Mouse (Mus musculus) small intestine, adult 2 months (tissue): ENCODE results near the gene Tm4sf4. TPM values are rescaled to one million over a fixed set of nuclear protein-coding genes. Genes with fewer than 3 reads are reported as not detected.

ENCODE experiments used
- H3K27ac ChIP-seq: fragments of 200-500 bp; 2 replicates; pipeline ENCODE4 v1.5.1; 2012; ENCODE audit warnings: low read depth, low read length, control low read depth, inconsistent platforms; ENCODE audit not compliant: insufficient read depth
- H3K27me3 ChIP-seq: fragments of 200-500 bp; 2 replicates; pipeline ENCODE4 v1.6.1; 2012; ENCODE audit warnings: mild to moderate bottlenecking, moderate library complexity, low read length, inconsistent platforms; ENCODE audit not compliant: control insufficient read depth, insufficient read depth
- H3K36me3 ChIP-seq: fragments of 200-500 bp; 2 replicates; pipeline ENCODE4 v1.6.1; 2012; ENCODE audit warnings: mild to moderate bottlenecking, low read length, control low read depth, inconsistent platforms; ENCODE audit not compliant: control insufficient read depth, insufficient read depth
- H3K4me1 ChIP-seq: fragments of 200-500 bp; 2 replicates; pipeline ENCODE4 v1.6.1; 2012; ENCODE audit warnings: low read length, inconsistent platforms, mixed read lengths; ENCODE audit not compliant: control insufficient read depth, insufficient read depth, insufficient read length
- H3K4me3 ChIP-seq: fragments of 200-500 bp; 2 replicates; pipeline ENCODE4 v1.5.1; 2012; ENCODE audit warnings: low read depth, mild to moderate bottlenecking, control low read depth, inconsistent platforms, low read length, moderate library complexity
- CTCF ChIP-seq: fragments of 200-500 bp; IDR thresholded peaks from 2 replicates; pipeline ENCODE4 v1.5.1; 2012; ENCODE audit warnings: low read depth, mild to moderate bottlenecking, control low read depth, inconsistent platforms, low read length, moderate library complexity, mixed read lengths; ENCODE audit not compliant: insufficient replicate concordance, insufficient read length; ENCODE audit errors: extremely low read depth
- POLR2A ChIP-seq: fragments of 200-500 bp; IDR thresholded peaks from 2 replicates; pipeline ENCODE4 v1.6.1; 2012; ENCODE audit warnings: low read depth, mild to moderate bottlenecking, control low read depth, inconsistent platforms, low read length, moderate library complexity
- WGBS: fragments of 180-500 bp; shearing (Covaris S2); methylation state at CpG from one replicate; pipeline ENCODE4 v1.1.7; 2018; 5-methylcytosine and 5-hydroxymethylcytosine counted together
- polyA plus RNA-seq: library from polyadenylated mRNA; depleted of rRNA; stranded (reverse); fragments of >200 nt; gene quantifications from 2 replicates; pipeline ENCODE4 v1.2.3, GENCODE M21; 2012

Gene Tm4sf4
- polyA plus RNA-seq, 1 experiment = 210 TPM

DNA sequence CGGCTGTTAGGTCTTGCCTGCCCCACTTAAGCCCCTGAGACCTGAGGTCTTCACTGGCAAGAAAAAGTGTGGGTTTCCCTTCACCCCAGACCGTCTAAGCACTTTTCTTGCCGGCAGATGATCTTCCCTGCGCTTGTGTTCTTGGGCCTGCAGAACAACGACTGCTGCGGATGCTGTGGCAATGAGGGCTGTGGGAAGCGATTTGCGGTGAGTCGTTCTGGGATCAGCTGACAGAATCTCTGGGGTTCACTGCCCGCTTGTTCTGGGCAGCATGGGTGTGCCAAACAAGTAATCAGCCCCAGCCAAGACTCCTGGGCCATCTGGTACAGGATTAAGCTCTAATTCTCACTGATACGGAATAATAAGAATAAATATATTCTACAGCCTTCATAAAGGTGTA, 1.2 kb downstream of the Tm4sf4 start:
- Histone ChIP-seq H3K27ac (no peak overlapping the region), H3K27me3 (no peaks in the 10 kb centered on the region), H3K36me3 (no peaks in the 10 kb centered on the region), H3K4me1 (peaks cover 6% of the 10 kb centered on the region; the same call in 1 of the 2 replicates), H3K4me3 (peak overlapping the region; percentile 37)
- WGBS = 86% methylated on average over 11 of the region's 11 CpGs
- no peak for TF ChIP-seq CTCF
- no peak for TF ChIP-seq POLR2A

DNA sequence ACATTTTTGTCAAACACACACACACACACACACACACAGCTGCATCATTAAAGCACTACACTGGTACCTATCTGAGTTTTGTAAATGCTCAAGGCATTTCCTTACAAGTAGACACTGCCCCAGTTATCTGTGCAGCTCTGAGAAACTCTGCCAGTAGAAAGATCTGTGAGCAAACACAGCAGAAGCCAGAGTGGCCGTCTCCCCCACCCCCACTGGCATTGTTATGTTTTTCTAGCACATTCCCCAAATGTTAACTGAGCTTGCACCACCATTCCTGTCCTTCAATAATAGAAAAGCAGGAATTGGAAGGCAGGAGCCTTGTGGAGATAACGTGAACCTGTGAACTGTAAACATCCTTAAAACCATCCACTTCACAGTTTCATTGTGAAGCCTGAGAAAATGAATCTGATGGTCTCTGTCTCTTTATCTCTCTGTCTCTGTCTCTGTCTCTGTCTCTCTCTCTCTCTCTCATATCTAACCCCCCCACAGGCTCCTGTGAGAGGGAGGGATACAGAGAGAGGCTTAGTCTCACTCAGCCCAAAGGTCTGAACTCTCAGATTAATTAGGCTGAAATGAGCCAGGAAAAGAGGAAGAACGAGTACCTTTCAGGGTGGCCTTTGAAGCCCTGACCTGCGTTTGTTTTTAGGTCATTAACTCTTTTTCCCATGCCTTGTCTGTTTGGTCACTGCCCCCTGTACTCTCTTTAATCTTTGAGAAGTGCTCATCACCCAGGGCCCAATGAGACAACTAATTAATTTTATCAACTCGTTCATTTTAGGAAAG, 3.8 kb downstream of the Tm4sf4 start:
- peaks cover 3% of the 10 kb centered on the region for H3K36me3 ChIP-seq
- 22% methylated on average over 5 of the region's 5 CpGs for WGBS
- no peak overlapping the region for H3K4me3 ChIP-seq
- no peak for TF ChIP-seq CTCF
- TF ChIP-seq POLR2A = no peak
- no peaks in the 10 kb centered on the region for H3K27me3 ChIP-seq
- H3K4me1 ChIP-seq = peaks cover 6% of the 10 kb centered on the region; the same call in 1 of the 2 replicates
- no peak overlapping the region for H3K27ac ChIP-seq

DNA sequence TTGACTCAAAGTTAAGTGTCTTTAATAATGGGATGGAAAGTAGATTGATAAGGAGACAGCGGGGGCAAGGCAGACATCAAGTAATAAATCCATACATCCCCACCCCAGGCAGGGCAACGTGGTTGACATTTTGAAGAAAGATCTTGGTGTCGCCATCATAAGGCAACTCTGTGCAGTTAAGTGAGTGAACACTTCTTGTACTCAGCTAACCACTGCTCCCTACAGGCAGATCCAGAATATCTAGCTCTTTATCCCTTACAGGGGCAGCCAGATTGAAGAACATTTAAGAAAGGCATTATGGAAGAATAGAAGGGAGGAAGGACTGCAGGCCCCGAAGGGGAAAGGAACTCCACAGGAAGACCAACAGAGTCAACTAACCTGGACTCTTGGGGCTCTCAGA, 4.4 kb downstream of the Tm4sf4 start:
- peaks cover 4% of the 10 kb centered on the region; the same call in 1 of the 2 replicates for H3K4me1 ChIP-seq
- no peak overlapping the region for H3K27ac ChIP-seq
- H3K4me3 ChIP-seq = no peak overlapping the region
- H3K27me3 ChIP-seq = no peaks in the 10 kb centered on the region
- 57% methylated on average over 4 of the region's 4 CpGs for WGBS
- no peak for TF ChIP-seq CTCF
- no peak for TF ChIP-seq POLR2A
- peaks cover 3% of the 10 kb centered on the region for H3K36me3 ChIP-seq

DNA sequence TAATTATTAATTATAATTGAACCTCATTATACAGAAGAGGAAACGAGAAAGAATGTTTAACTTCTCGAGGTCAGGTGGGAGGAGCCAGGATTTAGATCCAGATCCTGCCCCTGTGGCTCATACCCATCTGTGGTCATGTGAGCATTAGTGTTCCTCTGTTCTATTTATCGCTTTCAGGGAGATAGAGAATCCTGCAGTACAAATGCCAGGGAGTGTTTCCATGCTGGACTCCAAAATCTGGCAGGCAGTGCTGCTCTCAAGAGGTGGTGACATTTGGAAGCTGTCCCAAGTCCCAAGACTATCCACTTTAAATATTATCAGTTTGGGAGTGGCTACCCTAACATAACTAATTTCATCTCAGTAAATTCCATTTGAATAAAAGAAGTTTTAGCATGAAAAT, 6.6 kb downstream of the Tm4sf4 start:
- Histone ChIP-seq H3K4me1 (no peaks in the 10 kb centered on the region), H3K27me3 (no peaks in the 10 kb centered on the region), H3K4me3 (no peak overlapping the region), H3K27ac (no peak overlapping the region), H3K36me3 (peaks cover 3% of the 10 kb centered on the region)
- WGBS = 29% methylated on average over 3 of the region's 3 CpGs
- no peak for TF ChIP-seq POLR2A
- TF ChIP-seq CTCF = no peak

DNA sequence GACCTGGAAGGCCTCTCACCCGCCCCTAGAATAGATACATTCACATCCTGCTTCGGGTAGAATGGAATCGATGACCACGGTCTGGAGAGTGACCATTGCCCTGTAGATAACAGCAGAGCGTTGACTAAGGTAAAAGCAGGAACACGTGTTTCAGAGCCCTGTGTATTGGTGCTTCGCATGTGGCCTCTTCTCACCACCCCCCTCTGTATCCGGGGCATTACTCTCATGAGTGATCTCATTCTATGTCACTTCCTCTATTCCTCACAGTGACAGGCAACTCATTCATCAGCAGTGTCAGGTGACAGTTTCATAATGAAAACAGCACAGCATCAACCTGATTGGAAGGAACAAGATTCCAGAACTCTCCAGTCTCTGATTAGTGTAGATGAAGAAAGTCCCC, 10.2 kb downstream of the Tm4sf4 start:
- H3K36me3 ChIP-seq = peaks cover 3% of the 10 kb centered on the region
- no peaks in the 10 kb centered on the region for H3K4me1 ChIP-seq
- TF ChIP-seq POLR2A (no peak), CTCF (no peak)
- H3K27ac ChIP-seq = no peak overlapping the region
- 38% methylated on average over 8 of the region's 8 CpGs for WGBS
- no peak overlapping the region for H3K4me3 ChIP-seq
- H3K27me3 ChIP-seq = no peaks in the 10 kb centered on the region

DNA sequence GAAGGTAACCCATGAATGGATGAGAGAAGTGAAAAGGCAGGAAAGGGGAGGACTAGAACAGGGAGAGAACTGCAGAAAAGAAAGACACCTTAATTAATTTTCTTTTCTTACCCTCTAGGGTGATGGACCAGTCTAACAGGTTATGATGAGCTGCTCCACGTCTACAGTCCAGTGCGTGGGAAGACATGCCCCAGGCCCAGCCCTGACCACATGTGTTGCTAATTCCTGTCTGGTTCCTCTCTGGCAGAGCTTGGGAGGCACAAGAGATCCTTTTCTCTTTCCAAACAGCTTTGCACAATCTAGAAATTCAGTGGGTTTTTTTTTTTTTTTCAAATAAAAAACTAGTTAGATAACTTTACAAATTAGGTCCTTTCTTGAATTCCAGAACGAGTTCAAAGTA, 15.8 kb downstream of the Tm4sf4 start:
- 69% methylated on average over 3 of the region's 3 CpGs for WGBS
- Histone ChIP-seq H3K27ac (no peak overlapping the region), H3K36me3 (no peaks in the 10 kb centered on the region), H3K4me3 (no peak overlapping the region), H3K4me1 (no peaks in the 10 kb centered on the region), H3K27me3 (no peaks in the 10 kb centered on the region)
- TF ChIP-seq POLR2A (no peak), CTCF (no peak)

DNA sequence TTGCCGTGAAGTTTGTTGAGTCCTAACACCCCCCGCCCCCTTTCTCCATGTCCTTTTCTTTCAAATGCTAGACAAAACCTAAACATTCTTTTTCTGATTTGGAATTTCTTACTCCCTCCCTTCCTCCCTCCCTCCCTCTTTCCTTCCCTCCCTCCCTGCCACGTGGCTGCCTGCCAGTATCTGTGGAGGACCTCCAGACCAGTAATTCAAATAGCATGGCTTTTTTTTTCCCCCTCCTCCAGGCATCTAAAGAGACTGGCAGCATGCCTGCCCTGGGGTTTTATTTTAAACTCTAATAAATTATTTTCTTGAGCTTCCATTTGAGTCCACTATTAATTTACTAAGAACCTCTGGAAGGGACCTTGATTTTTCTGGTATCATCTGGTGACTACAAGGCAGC, 20.6 kb downstream of the Tm4sf4 start:
- no peaks in the 10 kb centered on the region for H3K4me1 ChIP-seq
- no peak overlapping the region for H3K4me3 ChIP-seq
- no peaks in the 10 kb centered on the region for H3K36me3 ChIP-seq
- WGBS = 46% methylated on average over 3 of the region's 3 CpGs
- H3K27ac ChIP-seq = no peak overlapping the region
- TF ChIP-seq POLR2A = no peak
- TF ChIP-seq CTCF = no peak
- no peaks in the 10 kb centered on the region for H3K27me3 ChIP-seq

DNA sequence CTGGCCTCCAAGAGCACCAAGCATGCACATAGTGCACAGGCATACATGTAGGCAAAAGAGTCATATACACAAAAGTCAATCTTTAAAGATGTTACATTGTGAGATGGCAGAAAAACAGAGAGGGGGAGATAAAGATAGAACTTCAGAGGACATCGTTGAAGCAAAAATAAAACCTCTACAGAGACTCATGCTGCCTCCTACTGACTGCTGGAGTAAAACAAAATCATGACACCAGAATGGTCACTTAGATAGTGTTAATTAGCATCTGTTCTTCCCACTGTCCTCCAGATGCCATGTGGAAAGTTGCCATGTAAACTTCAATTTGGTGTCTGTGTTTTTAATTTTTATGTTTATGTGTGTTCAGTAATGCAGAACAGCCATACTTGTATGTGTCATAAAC, 22.8 kb downstream of the Tm4sf4 start:
- Histone ChIP-seq H3K27me3 (no peaks in the 10 kb centered on the region), H3K36me3 (no peaks in the 10 kb centered on the region), H3K27ac (no peak overlapping the region), H3K4me3 (no peak overlapping the region), H3K4me1 (no peaks in the 10 kb centered on the region)
- 11% methylated on average over 1 of the region's 1 CpGs for WGBS
- TF ChIP-seq CTCF (no peak), POLR2A (no peak)
